Mouse (Mus musculus) kidney, postnatal 0 days (tissue): Measurements from ENCODE around the gene Cramp1l. TPM values are rescaled to one million over a fixed set of nuclear protein-coding genes. Genes with fewer than 3 reads are reported as not detected.
A peak's percentile ranks its signal among the peaks of the same experiment; 100 is the strongest.

ENCODE experiments used
- ATAC-seq: fragments of 200-750 bp; cut with Nextera tagmentation; replicated peaks from 2 replicates; pipeline ENCODE4 v1.8.0; 2017; ENCODE audit warnings: low read depth, moderate number of reproducible peaks, moderate TSS enrichment, moderate library complexity; ENCODE audit not compliant: low FRiP score
- DNase-seq: peaks from one replicate; pipeline ENCODE4 v3.0.0-alpha.2; 2016; ENCODE audit warnings: low spot score
- H3K27ac ChIP-seq: fragments of 300-500 bp; sonication (generic); 2 replicates; pipeline ENCODE4 v1.5.1; 2014; ENCODE audit warnings: mild to moderate bottlenecking
- H3K27me3 ChIP-seq: fragments of 300-500 bp; sonication (generic); 2 replicates; pipeline ENCODE4 v1.6.1; 2014; ENCODE audit warnings: low read length, mixed read lengths; ENCODE audit not compliant: insufficient read depth
- H3K36me3 ChIP-seq: fragments of 300-500 bp; sonication (generic); 2 replicates; pipeline ENCODE4 v1.6.1; 2014; ENCODE audit warnings: low read length, mixed read lengths; ENCODE audit not compliant: insufficient read depth
- H3K4me1 ChIP-seq: fragments of 300-500 bp; sonication (generic); replicated peaks from 2 replicates; pipeline ENCODE4 v1.6.1; 2014; ENCODE audit warnings: antibody characterized with exemption, low read length, mixed read lengths; ENCODE audit not compliant: insufficient read depth
- H3K4me2 ChIP-seq: fragments of 300-500 bp; sonication (generic); 2 replicates; pipeline ENCODE4 v1.6.1; 2014; ENCODE audit warnings: mild to moderate bottlenecking, low read length, moderate library complexity, mixed read lengths
- H3K4me3 ChIP-seq: fragments of 300-500 bp; sonication (generic); replicated peaks from 2 replicates; pipeline ENCODE4 v1.5.1; 2014; ENCODE audit warnings: low read depth, low read length
- H3K9ac ChIP-seq: fragments of 300-500 bp; sonication (generic); 2 replicates; pipeline ENCODE4 v1.6.1; 2014; ENCODE audit warnings: low read depth, low read length
- H3K9me3 ChIP-seq: fragments of 300-500 bp; sonication (generic); replicated peaks from 2 replicates; pipeline ENCODE4 v1.6.1; 2016; ENCODE audit warnings: low read length, inconsistent platforms, mixed read lengths
- CTCF ChIP-seq: IDR thresholded peaks from 2 replicates; pipeline ENCODE4 v1.5.1; 2016; ENCODE audit warnings: antibody characterized with exemption, low read depth, mild to moderate bottlenecking, moderate library complexity
- WGBS: fragments of 180-500 bp; shearing (Covaris S2); extraction: QIAGEN DNeasy Blood & Tissue Kit; methylation state at CpG from one replicate; pipeline ENCODE4 v1.1.7; 2014; 5-methylcytosine and 5-hydroxymethylcytosine counted together
- polyA plus RNA-seq: library from polyadenylated mRNA; unstranded; fragments of >200 nt; fragmentation: Nextera tagmentation; extraction: Ambion mirVana; gene quantifications from 2 replicates; pipeline ENCODE4 v1.2.1, GENCODE M21; 2015

Cramp1l gene
- polyA plus RNA-seq, 1 experiment from 2014 or later: 4.5 TPM

GRCm38 (mm10) chr17:25014841-25015570, 582 bp downstream of the Cramp1l start:
- H3K4me1 ChIP-seq: peaks cover 5% of the 10 kb centered on the region; the same call in 1 of the 2 replicates
- TF ChIP-seq CTCF: no peak
- peak overlapping the region; percentile 97 for H3K4me3 ChIP-seq
- H3K4me2 ChIP-seq: peak overlapping the region; percentile 78
- H3K9ac ChIP-seq: peak overlapping the region; percentile 95
- H3K27me3 ChIP-seq: no peaks in the 10 kb centered on the region
- H3K36me3 ChIP-seq: peaks cover 10% of the 10 kb centered on the region; the same call in 1 of the 2 replicates
- DNase-seq (peak; percentile 63), ATAC-seq (peak; percentile 31; the same call in 1 of the 2 replicates)
- H3K27ac ChIP-seq: peak overlapping the region; percentile 93
- WGBS: under 1% methylated on average over 39 of the region's 39 CpGs
- H3K9me3 ChIP-seq: no peaks in the 10 kb centered on the region

- peak overlapping the region; percentile 78 for H3K4me2 ChIP-seq
- DNase-seq (peak; percentile 53), ATAC-seq (no peak)
- peaks cover 5% of the 10 kb centered on the region; the same call in 1 of the 2 replicates for H3K4me1 ChIP-seq
- no peaks in the 10 kb centered on the region for H3K27me3 ChIP-seq
- peak overlapping the region; percentile 95 for H3K9ac ChIP-seq
- H3K36me3 ChIP-seq: peaks cover 17% of the 10 kb centered on the region; the same call in 1 of the 2 replicates
- 1% methylated on average over 68 of the region's 81 CpGs for WGBS
- TF ChIP-seq CTCF: no peak
- no peaks in the 10 kb centered on the region for H3K9me3 ChIP-seq
- H3K4me3 ChIP-seq: peak overlapping the region; percentile 97
- H3K27ac ChIP-seq: peak overlapping the region; percentile 89
Observed at GRCm38 (mm10) chr17:25013606-25014501, 1.7 kb downstream of the Cramp1l start.

DNA sequence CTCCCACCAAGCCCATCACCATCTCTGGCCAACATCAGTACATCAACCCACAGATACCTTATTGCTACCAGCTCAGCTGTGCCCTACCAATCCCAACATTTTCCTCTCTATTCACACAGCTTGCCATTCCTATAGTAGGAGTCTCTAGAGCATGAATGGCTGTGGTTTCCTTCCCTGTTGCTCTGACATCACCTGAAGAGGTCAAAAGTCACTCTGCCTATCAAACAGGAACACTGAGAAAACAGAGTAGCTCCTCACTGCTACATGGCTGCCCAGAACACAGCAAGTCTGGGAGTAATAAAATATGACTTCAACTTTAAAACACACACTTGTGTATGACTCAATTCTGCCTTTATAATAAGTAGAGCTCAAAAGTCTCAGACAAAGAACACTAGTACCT, 8.1 kb downstream of the Cramp1l start:
- Histone ChIP-seq H3K36me3 (peaks cover 41% of the 10 kb centered on the region), H3K4me3 (no peak overlapping the region), H3K4me1 (no peaks in the 10 kb centered on the region), H3K4me2 (no peak overlapping the region), H3K27me3 (no peaks in the 10 kb centered on the region), H3K9me3 (no peaks in the 10 kb centered on the region), H3K27ac (no peak overlapping the region), H3K9ac (no peak overlapping the region)
- ATAC-seq (no peak), DNase-seq (no peak)
- TF ChIP-seq CTCF: no peak

GRCm38 (mm10) chr17:25005102-25005501, 10.5 kb downstream of the Cramp1l start:
- Histone ChIP-seq H3K9ac (no peak overlapping the region), H3K27ac (no peak overlapping the region), H3K4me3 (no peak overlapping the region), H3K4me2 (no peak overlapping the region), H3K9me3 (no peaks in the 10 kb centered on the region), H3K4me1 (no peaks in the 10 kb centered on the region), H3K27me3 (no peaks in the 10 kb centered on the region), H3K36me3 (peaks cover 41% of the 10 kb centered on the region)
- TF ChIP-seq CTCF: no peak
- 99% methylated on average over 3 of the region's 3 CpGs for WGBS
- ATAC-seq (no peak), DNase-seq (no peak)

GRCm38 (mm10) chr17:24994721-24995120, 20.9 kb downstream of the Cramp1l start:
- 96% methylated on average over 6 of the region's 6 CpGs for WGBS
- DNase-seq (no peak), ATAC-seq (no peak)
- Histone ChIP-seq H3K9me3 (no peaks in the 10 kb centered on the region), H3K27ac (no peak overlapping the region), H3K4me1 (no peaks in the 10 kb centered on the region), H3K27me3 (no peaks in the 10 kb centered on the region), H3K4me3 (no peak overlapping the region), H3K9ac (no peak overlapping the region), H3K36me3 (peaks cover 73% of the 10 kb centered on the region), H3K4me2 (no peak overlapping the region)
- no peak for TF ChIP-seq CTCF

DNA sequence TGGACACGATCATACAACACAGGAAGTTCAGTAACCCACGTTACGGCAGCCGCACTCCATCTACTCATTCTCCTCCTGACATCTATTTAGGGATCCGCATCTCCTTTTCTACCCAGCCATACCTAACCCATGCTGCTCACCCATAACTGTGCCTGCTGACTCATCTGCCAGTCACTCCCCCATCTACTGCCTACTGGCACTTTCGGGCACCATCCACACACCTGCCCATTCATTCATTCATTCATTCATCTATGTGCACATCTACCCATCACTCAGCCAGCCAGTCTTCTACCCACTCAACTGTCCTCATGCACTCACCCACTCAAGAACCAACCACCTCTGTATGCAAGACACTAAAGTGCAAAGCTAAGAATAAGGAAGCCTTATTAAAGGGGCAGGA, 28.4 kb downstream of the Cramp1l start:
- Histone ChIP-seq H3K4me2 (no peak overlapping the region), H3K4me1 (no peaks in the 10 kb centered on the region), H3K36me3 (peaks cover 80% of the 10 kb centered on the region), H3K27me3 (no peaks in the 10 kb centered on the region), H3K9ac (no peak overlapping the region), H3K9me3 (no peaks in the 10 kb centered on the region), H3K4me3 (no peak overlapping the region), H3K27ac (no peak overlapping the region)
- no peak for TF ChIP-seq CTCF
- no peak for ATAC-seq
- WGBS: 94% methylated on average over 6 of the region's 6 CpGs
- no peak for DNase-seq
